Mouse (Mus musculus): ENCODE measurements around the gene Plekha6.

DNA sequence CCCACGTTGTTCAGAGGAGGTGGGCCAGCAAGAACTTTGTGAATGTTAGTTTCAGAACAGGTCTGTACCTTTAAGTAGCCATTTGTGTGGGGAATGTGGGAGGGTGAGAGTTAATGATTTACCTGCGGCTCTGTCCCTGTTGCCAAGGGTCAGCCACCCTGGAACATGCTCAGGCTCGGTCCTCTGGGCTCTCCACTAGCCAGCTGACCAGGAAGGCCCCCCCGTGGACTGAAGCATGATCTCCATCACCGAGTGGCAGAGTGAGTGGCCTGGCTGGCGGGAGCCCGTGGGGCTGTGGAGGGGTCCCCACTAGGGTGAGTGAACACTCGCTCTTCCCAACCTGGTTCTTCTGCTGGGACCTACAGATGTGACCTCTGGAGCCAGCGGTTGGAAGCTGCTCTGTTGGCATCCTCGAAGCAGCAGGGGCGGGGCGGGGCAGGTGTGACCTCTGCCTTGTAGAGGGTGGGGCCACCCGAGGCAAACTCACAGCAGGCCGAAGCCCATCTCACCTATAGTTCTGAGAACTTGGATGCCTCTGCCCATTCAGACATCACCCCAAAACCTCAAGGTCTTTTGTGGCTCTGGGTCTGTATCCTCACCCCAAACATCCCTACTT lies 145.8 kb downstream of the Plekha6 start, which contains the start of gene Golt1a:
- TF ChIP-seq POLR2A (IDR thresholded peaks at IDR 0.05; ENCODE audit: control insufficient read depth in 1 of 2, insufficient read depth in 1 of 2, low read depth in 1 of 2, low read length in 2 of 2, poor library complexity in 1 of 2) = no peak
- TF ChIP-seq CTCF (IDR thresholded peaks at IDR 0.05 in 2 of 3, conservative IDR thresholded peaks at IDR 0.05 in 1 of 3; ENCODE audit: control insufficient read depth in 1 of 3, insufficient read depth in 1 of 3, low read depth in 2 of 3, low read length in 3 of 3, poor library complexity in 1 of 3, severe bottlenecking in 1 of 3) = no peak
- no peak for TF ChIP-seq SMC3 (IDR thresholded peaks at IDR 0.05; ENCODE audit: low read depth, low read length)
- TF ChIP-seq JUND (IDR thresholded peaks at IDR 0.05; ENCODE audit: low read depth, low read length) = no peak
- no peak for TF ChIP-seq GABPA (IDR thresholded peaks at IDR 0.05; ENCODE audit: low read depth, low read length)
- no peak for TF ChIP-seq MYC (IDR thresholded peaks at IDR 0.05; ENCODE audit: low read depth, low read length)
- TF ChIP-seq EP300 (IDR thresholded peaks at IDR 0.05; ENCODE audit: low read depth in 1 of 2, low read length in 2 of 2) = no peak
- no peak for TF ChIP-seq TCF12 (IDR thresholded peaks at IDR 0.05; ENCODE audit: low read depth, low read length)
- TF ChIP-seq E2F4 (IDR thresholded peaks at IDR 0.05; ENCODE audit: borderline replicate concordance, low read depth, low read length) = no peak
- no peak for TF ChIP-seq NELFE (IDR thresholded peaks at IDR 0.05; ENCODE audit: low read depth, low read length)
- no peak for TF ChIP-seq SIN3A (IDR thresholded peaks at IDR 0.05; ENCODE audit: low read length)
- no peak for TF ChIP-seq HCFC1 (IDR thresholded peaks at IDR 0.05; ENCODE audit: low read depth, low read length)

Data from MEL (cell line).